Mouse (Mus musculus): ENCODE data around the gene Dnah5. TPM values are rescaled to one million over a fixed set of nuclear protein-coding genes. Genes with fewer than 3 reads are reported as not detected.

The Dnah5 gene
- polyA plus RNA-seq (2014; fragmentation: Illumina TruSeq; extraction: RNeasy Lipid Tissue Mini Kit (QIAGEN cat#74804); ENCODE audit: low read depth, low replicate concordance), result 1.9 TPM

DNA sequence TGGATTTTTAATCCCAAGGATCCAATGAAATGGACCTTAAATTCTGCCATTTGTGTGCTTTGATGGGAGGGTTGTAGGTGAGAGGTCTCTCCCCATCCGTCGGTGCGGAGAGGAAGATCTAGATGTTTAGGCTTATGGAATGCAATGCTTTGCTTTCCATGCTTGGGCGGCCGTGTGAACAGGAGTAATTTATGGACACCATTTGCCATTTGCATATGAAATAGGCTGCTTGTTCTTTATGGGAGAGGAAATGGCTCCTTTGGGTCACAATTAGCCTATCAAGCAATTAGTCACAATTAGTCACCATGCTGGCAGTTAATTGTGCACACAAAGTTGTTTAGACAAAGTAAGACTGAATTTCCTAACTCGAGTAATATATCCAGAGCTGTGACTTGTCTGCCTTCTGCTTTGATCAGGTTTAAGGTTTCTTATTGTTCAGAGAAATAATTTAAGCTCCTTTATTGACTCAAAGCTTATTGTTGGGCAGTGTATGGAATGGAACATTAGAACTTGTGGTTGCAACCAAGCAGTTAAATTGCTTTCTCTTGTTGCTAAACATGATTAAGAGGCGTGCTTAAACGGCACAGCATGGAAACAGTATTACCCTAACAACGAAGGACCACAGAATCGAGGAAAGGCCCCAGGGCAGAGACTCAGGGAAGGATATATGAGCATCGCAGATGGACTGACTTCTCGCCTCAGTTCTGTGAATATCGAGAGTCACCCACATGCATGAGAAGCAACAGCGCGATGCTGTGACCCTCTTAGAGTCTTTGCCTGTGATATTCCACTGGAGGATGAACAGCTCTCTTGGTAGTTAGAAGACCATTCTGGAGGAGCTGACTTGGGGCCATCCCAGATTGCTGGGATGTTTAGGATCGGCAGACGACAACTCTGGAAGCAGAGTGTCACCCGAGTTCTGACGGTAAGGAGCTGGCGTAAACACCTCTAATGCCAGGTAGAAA, at the start of gene Dnah5:
TSS of gene Dnah5 (plus strand) at position 642 of the 965 bp plus-strand sequence.

Other genes with a start within 250 kb of the Dnah5 start
- gene Trio, start 177.9 kb upstream of the Dnah5 start, polyA plus RNA-seq (2014; fragmentation: Illumina TruSeq; extraction: RNeasy Lipid Tissue Mini Kit (QIAGEN cat#74804); ENCODE audit: low read depth, low replicate concordance), result 42.0 TPM

All from sigmoid colon, adult 10 weeks (tissue).